Mouse (Mus musculus) erythroblast, embryonic 14.5 days (primary cell): ENCODE measurements at regions not wholly inside any gene's neighbourhood (a gene's known extent, or its start where the extent isn't known, plus 50 kb on each side); places are given as distances from the start of the nearest gene placed in this dataset.

Experiments used
- GATA1 ChIP-seq: IDR thresholded peaks from 2 replicates; pipeline ENCODE4 v1.6.1; 2012; ENCODE audit warnings: low read length, inconsistent platforms, mixed read lengths
- TAL1 ChIP-seq: IDR thresholded peaks from 3 replicates; pipeline ENCODE4 v1.6.1; 2012; ENCODE audit warnings: low read length, inconsistent platforms, mixed read lengths

GRCm38 (mm10) chr5:51908861-51909260 lies 281.5 kb downstream of the Dhx15 start:
- TF ChIP-seq GATA1 = no peak
- no peak for TF ChIP-seq TAL1
